Mouse (Mus musculus): ENCODE measurements around the gene Tmem229a. TPM values are rescaled to one million over a fixed set of nuclear protein-coding genes. Genes with fewer than 3 reads are reported as not detected.

Tmem229a gene
- 10 to 100 TPM; 34.9 to 35.0 TPM for total RNA-seq (2021)

DNA sequence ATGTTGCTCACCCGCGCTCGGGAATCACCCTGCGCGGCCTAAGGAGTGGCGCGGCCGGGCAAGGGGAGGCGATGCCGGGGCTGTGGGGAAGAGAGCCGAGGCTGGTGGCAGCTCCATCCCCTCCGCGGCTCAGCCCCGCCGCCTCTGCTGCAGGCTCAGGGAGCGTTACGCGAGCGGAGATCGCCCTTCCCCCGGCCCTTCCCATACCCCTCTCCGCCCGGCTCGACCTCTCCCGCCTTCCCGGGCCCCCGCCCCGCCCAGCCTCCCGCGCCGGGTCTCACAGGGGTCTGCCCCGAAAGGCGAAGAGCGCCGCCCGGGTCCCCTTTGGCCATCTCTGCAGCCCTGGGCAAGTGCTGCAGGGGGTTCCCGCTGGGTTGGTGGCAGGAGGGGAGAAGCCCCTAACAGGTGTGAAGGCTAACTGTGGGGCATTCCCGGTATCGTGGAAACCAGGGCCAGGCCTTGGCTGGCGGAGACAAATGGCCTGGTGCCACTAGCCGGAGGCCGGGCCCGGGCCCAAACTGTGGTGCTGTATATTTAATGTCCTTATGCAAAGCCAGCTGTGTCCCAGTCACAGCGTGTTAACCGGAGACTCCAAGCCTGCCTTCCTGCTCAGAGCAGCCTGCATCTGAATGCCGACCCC, at the start of gene Tmem229a:
TSS of gene Tmem229a (minus strand) at position 352 of the 640 bp plus-strand sequence.
- intact Hi-C loops (cut with DNase I): no loop called here
- peak; percentile 76 to 79 for DNase-seq (ENCODE audit: extremely low spot score in 1 of 2, low spot score in 2 of 2)

DNA sequence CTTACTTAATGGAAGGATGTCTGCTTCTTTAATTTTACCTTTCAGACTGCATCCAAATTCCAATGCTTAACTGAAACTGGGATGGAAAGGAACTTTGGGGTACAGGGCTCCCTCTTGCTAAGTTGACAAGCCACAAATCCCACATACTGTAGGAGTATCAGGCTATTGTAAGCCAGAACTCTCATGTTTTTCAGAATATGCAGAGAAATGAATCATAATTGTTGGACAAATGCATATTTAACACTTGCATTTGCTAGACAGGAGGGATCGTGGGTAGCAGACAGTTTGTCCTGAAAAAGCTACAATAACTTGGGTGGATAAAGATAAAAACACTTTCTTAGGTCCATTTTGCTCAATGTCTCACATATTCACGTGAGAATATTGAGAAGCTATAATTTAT, 37.7 kb upstream of the Tmem229a start:
- intact Hi-C loops (cut with DNase I): no loop called here
- DNase-seq (ENCODE audit: extremely low spot score in 1 of 2, low spot score in 2 of 2): no peak

DNA sequence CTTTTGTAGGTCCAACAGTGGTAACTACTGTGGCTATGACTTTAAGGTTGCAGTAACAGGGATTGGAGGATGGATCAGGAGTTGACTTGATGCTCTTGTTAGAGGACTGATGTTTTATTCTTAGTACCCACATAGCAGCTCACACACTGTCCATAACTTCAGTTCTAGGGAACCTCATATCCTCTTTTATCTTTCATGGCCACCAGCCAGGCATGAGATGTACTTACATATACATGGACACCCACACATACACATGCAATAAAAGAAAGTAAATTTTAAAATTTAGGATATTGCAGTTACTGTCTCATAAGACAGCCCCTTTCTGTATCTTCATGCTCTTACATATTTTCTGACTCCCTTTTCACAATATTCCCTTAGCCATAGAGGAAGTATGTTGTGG, 33.7 kb upstream of the Tmem229a start:
- intact Hi-C loops (cut with DNase I): no loop called here
- no peak for DNase-seq (ENCODE audit: extremely low spot score in 1 of 2, low spot score in 2 of 2)

DNA sequence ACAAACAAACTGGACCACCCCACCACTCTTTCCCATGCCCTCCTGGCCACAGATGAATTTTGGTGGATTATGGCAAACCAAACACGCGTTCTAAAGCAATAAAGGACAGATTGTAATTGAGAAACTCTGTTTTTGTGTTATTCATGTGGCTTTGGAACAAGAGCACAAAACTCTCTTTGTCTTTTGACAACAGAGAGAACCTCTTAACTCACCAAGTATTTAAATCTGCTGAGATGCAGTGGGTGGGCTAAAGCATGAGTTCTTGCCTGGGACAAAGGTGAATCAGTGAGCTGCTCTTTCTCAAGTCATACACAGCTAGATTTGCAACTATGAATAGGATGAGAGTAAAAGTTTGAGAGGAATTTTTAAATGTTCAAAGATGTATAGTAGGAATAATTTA, 20.1 kb upstream of the Tmem229a start:
- DNase-seq (ENCODE audit: extremely low spot score in 1 of 2, low spot score in 2 of 2): no peak
- intact Hi-C loops (cut with DNase I): no loop called here

DNA sequence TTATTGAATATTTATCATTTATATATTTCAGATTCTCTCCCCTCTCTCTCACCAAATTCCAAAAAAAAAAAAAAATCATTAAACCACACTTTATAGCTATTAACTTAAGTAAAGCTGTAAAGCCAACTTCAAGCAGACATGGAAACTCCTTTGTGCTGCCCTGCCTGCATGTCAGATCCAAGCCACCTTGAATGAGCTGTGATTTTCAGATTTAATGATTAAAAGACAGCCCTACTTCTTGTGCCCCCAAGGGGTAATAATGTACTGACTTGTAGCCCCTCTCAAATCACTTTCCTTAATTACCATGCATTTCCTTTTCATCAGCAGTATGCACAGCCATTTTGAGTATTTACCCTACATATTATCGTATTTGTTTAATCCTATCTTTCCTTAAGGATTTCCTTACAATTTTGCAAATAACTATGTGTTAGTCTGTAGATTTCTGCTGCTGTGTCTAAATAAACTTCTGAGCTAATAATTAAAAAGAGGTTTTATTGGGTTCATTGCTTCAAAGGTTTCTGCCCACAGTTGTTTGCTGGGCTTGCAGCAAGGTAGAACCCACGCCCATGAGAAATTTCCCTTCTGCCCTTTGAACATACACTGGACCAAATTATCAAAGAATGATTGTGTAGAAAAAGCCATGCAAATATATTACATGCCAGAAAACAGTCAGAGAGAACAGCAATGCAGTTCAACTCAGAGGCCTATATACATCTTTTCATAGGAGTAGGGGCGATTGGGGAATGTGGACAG, 12.6 kb upstream of the Tmem229a start:
- no peak for DNase-seq (ENCODE audit: extremely low spot score in 1 of 2, low spot score in 2 of 2)
- intact Hi-C loops (cut with DNase I): no loop called here

DNA sequence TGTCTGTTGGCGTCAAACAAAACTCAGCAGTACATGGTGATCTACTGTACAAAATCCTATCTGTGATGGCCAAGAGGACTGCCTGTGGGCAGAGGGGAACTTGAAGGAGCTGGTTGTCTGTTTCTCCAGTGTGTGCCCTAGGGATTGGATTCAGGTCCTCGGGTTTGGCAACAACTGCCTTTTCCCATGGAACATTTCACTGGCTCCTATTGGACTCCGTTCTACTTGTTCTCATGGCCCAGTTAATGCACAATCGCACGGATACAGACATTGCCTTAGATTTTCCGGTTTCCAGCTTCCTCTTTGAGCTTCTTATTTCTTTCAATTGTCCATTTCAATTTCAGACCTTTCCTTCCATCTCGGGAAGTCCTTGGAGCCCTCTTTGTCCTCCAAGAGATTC, 11.6 kb upstream of the Tmem229a start:
- intact Hi-C loops (cut with DNase I): no loop called here
- no peak for DNase-seq (ENCODE audit: extremely low spot score in 1 of 2, low spot score in 2 of 2)

DNA sequence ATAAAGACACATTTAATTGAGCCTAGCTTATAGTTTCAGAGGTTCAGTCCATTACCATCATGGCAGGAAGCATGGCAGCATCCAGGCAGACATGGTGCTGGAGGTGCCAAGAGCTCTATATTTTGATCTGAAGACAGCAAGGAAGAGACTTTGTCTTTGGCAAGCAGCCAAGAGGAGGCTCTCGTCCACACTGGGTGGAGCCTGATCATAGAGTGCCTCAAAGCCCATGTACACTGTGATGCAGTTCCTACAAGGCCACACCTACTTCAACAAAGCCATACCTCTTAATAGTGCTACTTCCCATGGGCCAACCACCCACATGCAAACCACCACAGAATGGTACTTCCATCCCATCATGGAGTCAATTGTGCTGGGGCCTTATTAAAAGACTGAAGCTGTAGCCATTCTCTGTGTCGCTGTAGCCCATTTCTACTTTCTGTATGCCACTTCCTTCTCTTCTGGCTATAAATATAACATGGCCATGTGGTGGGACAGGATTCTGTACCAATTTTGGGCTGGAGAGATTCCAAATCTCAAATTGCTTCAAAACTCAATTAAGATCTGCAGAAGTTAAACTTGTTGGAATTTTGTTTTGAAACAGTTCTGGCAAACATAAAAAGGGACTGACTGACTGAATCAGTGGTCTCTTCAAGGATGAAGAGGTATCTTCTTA, 10.0 kb upstream of the Tmem229a start:
- DNase-seq (ENCODE audit: extremely low spot score in 1 of 2, low spot score in 2 of 2): peak; percentile 37 to 46

DNA sequence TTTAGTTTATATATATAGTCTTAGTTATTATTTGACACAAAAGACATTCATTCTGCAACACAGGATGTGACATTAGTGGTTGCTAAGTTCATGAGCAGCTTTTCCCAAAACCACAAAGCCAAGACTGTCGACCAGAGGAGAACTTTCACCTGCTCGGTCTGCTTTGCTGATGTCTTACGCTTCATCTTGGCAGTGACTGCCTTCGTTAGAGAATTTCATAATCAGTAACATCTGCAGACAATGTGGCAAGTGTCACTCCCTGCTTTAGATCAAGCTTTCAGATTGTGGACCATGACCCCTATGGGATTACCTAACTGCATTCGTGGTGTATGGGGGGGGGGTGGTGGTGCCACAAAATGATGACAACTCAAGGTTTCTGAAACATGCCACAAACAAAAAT, 7.7 kb upstream of the Tmem229a start:
- no peak for DNase-seq (ENCODE audit: extremely low spot score in 1 of 2, low spot score in 2 of 2)
- intact Hi-C loops (cut with DNase I): no loop called here

More for the DNA sequence above, 10.0 kb upstream of the Tmem229a start:
- intact Hi-C loops (cut with DNase I): no loop called here

DNA sequence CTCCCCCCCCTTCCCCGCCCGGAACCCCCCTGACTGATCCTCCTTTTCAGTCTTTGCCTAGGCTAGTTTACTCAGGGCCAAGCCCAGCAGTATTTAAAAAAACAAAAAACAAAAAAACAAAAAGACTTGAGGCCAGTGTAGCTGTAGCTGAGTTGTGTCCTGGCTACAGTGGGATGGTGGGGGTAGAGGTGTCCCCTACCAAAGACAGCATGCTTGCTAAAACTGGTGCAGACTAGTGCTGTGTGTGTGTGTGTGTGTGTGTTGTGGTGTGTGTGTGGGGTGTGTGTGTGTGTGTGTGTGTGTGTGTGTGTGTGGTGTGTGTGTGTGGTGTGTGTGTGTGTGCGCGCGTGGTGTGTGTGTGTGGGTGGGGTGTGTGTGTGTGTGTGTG, 483 bp upstream of the Tmem229a start:
- peak in 1 of 2 experiments; percentile 20 for DNase-seq (ENCODE audit: extremely low spot score in 1 of 2, low spot score in 2 of 2)
- intact Hi-C loops (cut with DNase I): no loop called here

DNA sequence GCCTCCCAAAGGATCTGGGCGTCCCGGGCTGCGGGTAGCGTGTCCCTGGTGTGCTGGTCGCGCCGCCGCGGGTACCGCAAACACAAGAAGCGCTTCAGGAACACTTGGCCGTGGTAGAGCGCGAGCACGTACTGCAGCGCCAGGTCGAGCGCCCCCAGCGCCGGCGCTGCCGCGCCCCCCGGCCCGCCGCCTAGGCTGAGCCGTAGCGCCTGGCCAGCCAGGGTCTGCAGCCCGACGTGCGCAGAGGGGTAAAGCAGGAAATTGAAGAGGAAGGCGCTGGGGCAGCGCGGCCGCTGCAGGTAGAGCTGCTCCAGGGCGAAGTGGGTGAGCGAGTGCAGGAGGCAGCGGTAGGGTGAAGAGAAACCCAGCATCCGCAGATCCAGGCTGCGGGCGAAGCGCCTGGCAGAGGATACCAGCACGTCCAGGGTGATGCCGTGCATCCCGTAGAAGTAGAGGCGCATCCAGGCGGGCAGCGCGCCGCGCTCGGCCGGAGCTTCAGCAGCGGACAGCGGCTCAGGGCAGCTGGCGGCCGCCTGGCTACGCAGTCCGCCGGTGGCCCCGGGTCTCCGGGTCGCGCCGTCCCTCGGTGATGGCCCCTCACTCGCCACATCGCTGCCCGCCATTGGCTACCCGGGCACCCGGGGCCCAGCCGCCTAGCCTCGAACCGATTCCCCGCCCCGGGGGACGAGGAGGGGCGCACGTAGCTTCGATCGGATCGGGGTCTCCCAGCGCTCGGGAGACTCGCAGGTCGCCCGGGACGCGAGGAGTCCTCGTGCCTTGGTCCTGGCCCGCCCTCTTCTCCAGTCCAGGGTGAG, 759 bp downstream of the Tmem229a start:
- intact Hi-C loops (cut with DNase I): no loop called here

DNA sequence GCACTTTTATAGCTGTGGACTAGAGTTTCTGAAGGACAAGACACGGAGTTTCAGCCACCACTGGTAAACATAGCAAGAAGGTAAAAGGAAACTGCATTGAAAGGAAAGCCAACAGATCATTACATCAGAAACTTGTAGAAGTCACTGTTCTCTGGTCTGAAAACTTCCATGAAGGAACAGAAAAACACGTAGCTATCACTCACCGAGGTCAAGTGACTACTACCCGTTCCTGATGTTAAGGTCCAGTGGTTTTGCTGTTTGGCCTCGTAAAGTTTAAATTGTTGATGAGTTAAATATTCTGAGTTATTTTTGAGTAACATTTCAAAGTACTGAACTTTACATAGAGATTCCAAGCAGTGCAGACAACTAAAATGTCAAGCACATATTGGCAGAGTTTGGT, 2.0 kb downstream of the Tmem229a start:
- DNase-seq (ENCODE audit: extremely low spot score in 1 of 2, low spot score in 2 of 2): no peak
- intact Hi-C loops (cut with DNase I): no loop called here

More for the DNA sequence above, 759 bp downstream of the Tmem229a start:
- peak; percentile 46 to 65 for DNase-seq (ENCODE audit: extremely low spot score in 1 of 2, low spot score in 2 of 2)

DNA sequence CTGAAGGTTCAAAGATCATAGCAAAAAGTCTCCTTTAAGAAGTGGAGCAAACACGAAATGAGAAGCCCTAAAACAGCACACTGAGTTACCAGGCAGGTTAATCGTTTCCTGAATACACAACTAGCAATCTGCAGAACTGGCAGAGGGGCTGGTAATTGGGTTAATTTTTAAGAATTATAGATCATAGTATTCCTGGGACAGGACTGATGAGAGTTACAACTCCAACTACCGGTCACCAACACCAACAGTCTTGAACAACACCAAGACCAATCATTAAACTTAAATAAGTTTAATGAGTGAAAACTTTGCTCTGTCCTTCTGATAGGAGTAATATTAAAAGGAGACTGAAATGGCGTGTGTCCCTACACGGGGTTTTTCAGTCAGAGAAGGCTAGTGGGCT, 3.8 kb downstream of the Tmem229a start:
- no peak for DNase-seq (ENCODE audit: extremely low spot score in 1 of 2, low spot score in 2 of 2)
- intact Hi-C loops (cut with DNase I): no loop called here

DNA sequence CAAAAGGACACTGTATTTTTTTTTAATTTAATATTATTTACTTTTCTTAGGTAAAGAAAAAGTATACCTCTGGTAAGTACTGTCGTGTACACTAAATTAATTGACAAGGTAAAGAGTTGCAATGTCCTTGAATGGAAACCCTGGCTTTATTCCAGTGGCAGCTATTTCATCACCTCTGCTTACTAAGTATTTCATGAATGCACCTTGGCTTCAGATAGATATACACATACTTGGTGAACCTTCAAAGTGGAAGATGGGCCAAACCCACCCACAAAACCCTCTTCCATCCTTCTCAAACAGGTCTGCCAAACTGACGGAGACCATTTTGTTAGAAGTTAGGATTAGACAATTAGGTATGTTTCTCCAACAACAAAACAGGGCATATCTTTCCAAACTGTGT, 5.4 kb downstream of the Tmem229a start:
- intact Hi-C loops (cut with DNase I): no loop called here
- no peak for DNase-seq (ENCODE audit: extremely low spot score in 1 of 2, low spot score in 2 of 2)

DNA sequence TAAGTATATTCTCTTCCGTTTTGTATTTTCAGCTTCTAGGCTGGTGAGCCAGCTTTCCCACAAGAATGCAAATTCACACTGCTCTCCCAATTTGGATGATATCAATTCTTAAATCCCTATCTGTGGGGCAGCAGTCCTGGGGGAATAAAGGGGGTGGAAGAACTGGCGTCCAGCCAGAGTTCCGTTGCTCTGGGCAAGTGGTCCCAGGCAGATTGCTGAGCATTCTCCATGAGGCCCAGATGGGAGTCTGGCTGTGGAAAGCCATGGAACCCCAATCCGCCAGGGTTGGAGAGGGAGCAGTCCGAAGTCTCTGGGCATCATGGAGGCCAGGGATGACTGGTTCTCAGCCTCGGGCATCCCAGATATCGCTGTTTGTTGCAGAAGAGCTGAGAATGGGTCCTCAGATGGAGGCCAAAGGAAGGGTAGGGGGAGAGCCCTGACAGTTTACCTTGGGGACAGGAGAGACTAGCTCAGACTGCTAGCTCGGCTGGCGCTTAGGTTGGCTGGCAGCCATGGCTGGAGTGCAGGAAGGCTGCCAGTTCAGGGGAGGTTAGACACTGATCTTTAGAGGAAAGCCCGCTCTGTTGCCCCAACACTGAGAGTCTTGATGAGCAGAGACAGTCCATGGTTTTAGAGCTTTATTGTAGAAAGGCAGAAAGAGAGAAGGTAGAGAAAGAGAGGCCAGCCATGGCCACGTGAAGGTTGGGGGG, 30.9 kb downstream of the Tmem229a start:
- intact Hi-C loops (cut with DNase I): no loop called here
- peak in 1 of 2 experiments; percentile 25 for DNase-seq (ENCODE audit: extremely low spot score in 1 of 2, low spot score in 2 of 2)

DNA sequence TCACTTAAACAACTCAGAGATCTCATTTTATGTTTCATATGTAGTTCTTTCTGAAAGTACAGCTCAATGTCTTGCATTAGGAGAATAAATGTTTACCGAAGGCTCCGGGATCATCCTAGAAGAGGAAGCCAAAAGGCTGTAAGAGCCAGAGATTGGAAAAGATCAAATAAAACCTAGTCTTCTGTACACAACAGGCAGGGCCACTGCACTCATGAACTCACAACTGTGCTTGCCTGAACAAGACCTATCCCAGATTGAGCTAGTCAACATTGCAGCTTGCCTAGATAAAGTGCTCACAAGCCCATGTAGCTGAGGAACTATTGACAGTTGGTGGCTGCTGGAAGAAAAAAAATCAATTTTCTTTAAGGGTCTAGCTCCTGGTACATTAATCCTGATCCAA, 42.5 kb downstream of the Tmem229a start:
- DNase-seq (ENCODE audit: extremely low spot score in 1 of 2, low spot score in 2 of 2): no peak
- intact Hi-C loops (cut with DNase I): no loop called here

DNA sequence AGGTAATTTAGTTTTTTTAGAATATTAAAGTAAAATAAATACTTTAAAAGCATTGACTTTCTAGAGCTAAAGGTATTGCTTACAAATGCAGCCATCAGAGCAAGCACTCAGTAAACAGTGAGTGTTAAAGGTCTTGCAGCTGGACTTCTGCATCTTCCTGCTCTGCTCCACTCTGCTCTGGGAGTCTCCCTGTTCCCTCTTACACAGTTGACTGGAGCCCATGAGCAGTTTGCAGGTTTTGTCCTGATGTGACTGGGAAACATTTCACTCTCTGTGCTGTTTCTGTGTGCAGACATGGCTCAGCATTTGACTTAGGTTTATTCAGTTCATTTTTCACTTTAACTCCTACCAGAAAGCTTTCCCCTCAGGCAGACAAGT, 45.4 kb downstream of the Tmem229a start:
- no peak for DNase-seq (ENCODE audit: extremely low spot score in 1 of 2, low spot score in 2 of 2)
- intact Hi-C loops (cut with DNase I): no loop called here

DNA sequence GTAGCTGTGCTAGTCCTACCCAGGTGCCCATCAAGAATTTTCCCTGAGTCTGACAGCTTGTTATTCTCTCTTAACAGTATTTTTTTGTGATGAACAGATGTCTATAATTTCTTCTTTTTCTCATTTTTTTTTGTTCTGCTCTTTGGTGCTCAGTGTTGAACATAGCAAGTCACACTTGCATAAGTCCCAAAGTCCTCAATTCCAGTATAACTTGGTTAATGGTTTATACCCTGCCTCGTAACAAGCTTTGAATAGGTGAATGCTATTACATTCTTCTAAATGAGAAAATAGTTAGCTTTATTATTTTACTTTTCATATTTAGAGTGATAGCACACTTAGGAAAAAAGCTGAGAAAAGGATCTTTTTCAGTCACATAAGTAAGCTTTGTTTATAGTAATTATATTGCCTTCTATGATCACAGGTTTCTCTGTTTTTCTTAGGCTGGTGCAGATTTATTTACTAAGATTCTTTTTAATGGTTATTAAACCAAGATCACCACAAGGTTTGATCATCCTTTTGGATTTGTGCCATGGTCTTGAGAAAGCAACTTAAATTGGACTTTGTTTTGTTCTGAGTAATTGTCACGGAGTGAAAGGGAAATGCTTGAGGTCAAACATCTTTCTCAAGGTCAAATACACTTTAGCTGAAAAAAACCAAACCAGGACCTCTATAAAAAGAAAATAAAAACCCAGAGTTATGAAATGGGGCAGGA, 45.9 kb downstream of the Tmem229a start:
- intact Hi-C loops (cut with DNase I): no loop called here
- DNase-seq (ENCODE audit: extremely low spot score in 1 of 2, low spot score in 2 of 2): no peak

DNA sequence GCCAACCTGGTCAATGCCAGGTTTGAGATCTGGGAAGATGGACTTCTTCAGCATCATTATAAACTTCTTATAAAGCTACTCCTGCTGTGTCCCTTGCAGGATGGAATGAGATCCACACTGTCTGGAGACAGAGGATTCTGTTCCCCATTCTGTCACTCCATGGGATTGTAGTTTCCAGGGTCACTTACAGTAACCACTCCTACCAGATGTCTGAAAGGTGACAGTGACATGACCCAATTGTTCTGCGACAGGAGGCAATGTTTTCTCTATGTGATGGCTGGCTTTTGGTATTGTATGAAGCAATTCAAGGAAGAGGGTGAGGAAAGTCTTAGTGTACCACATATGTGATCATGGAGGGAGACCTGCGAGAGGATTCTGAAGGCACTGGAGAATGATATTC, 48.3 kb downstream of the Tmem229a start:
- DNase-seq (ENCODE audit: extremely low spot score in 1 of 2, low spot score in 2 of 2): no peak
- intact Hi-C loops (cut with DNase I): no loop called here

Data from left cerebral cortex, postnatal 10 days (tissue).